Mouse (Mus musculus): ENCODE data around the gene 2010111I01Rik. TPM values are rescaled to one million over a fixed set of nuclear protein-coding genes. Genes with fewer than 3 reads are reported as not detected.
"Not testable (repeated sequence)": the region's sequence is repeated elsewhere in the genome, so short reads cannot be mapped to it uniquely, and the experiment has no call there.

2010111I01Rik gene
- total RNA-seq, 2 experiments from 2014 or later, result 104 to 111 TPM

- DNase-seq (ENCODE audit: low spot score in 2 of 2), result peak in 1 of 2 experiments; percentile 40
Measured at GRCm38 (mm10) chr13:63330236-63330860, 365.7 kb downstream of the 2010111I01Rik start.

GRCm38 (mm10) chr13:63331379-63331778, 366.7 kb downstream of the 2010111I01Rik start:
- DNase-seq (ENCODE audit: low spot score in 2 of 2), result peak; percentile 69 to 83

GRCm38 (mm10) chr13:63332576-63333300, 368.0 kb downstream of the 2010111I01Rik start:
- DNase-seq (ENCODE audit: low spot score in 2 of 2), result peak; percentile 53 to 66

- DNase-seq (ENCODE audit: low spot score in 2 of 2), result peak in 1 of 2 experiments; percentile 46
Measured at GRCm38 (mm10) chr13:63335421-63336134, 370.9 kb downstream of the 2010111I01Rik start.

- peak in 1 of 2 experiments; percentile 36 for DNase-seq (ENCODE audit: low spot score in 2 of 2)
Measured at GRCm38 (mm10) chr13:63336335-63336734, 371.6 kb downstream of the 2010111I01Rik start.

GRCm38 (mm10) chr13:63337239-63337960, 372.7 kb downstream of the 2010111I01Rik start:
- no peak for DNase-seq (ENCODE audit: low spot score in 2 of 2)

- no peak for DNase-seq (ENCODE audit: low spot score in 2 of 2)
Measured at GRCm38 (mm10) chr13:63339946-63340345, 375.3 kb downstream of the 2010111I01Rik start.

GRCm38 (mm10) chr13:63342781-63343180, 378.1 kb downstream of the 2010111I01Rik start:
- DNase-seq (ENCODE audit: low spot score in 2 of 2), result no peak

GRCm38 (mm10) chr13:63344481-63344880, 379.8 kb downstream of the 2010111I01Rik start:
- DNase-seq (ENCODE audit: low spot score in 2 of 2), result no peak

GRCm38 (mm10) chr13:63345476-63346225, 381.0 kb downstream of the 2010111I01Rik start:
- DNase-seq (ENCODE audit: low spot score in 2 of 2), result no peak

- no peak for DNase-seq (ENCODE audit: low spot score in 2 of 2)
Measured at GRCm38 (mm10) chr13:63347639-63348038, 382.9 kb downstream of the 2010111I01Rik start.

- no peak for DNase-seq (ENCODE audit: low spot score in 2 of 2)
Measured at GRCm38 (mm10) chr13:63350076-63350475, 385.4 kb downstream of the 2010111I01Rik start.

GRCm38 (mm10) chr13:63353312-63353711, 388.6 kb downstream of the 2010111I01Rik start:
- not testable (repeated sequence) for DNase-seq (ENCODE audit: low spot score in 2 of 2)

- DNase-seq (ENCODE audit: low spot score in 2 of 2), result no peak
Measured at GRCm38 (mm10) chr13:63356101-63356500, 391.4 kb downstream of the 2010111I01Rik start.

- DNase-seq (ENCODE audit: low spot score in 2 of 2), result peak; percentile 78 to 83
Measured at GRCm38 (mm10) chr13:63356558-63356957, 391.9 kb downstream of the 2010111I01Rik start.

GRCm38 (mm10) chr13:63359393-63359792, 394.7 kb downstream of the 2010111I01Rik start:
- DNase-seq (ENCODE audit: low spot score in 2 of 2), result no peak

- no peak for DNase-seq (ENCODE audit: low spot score in 2 of 2)
Measured at GRCm38 (mm10) chr13:63360111-63360885, 395.6 kb downstream of the 2010111I01Rik start.

GRCm38 (mm10) chr13:63361755-63362154, 397.1 kb downstream of the 2010111I01Rik start:
- no peak for DNase-seq (ENCODE audit: low spot score in 2 of 2)

- no peak for DNase-seq (ENCODE audit: low spot score in 2 of 2)
Measured at GRCm38 (mm10) chr13:63373460-63374166, 408.9 kb downstream of the 2010111I01Rik start.
